Mouse (Mus musculus): ENCODE data around the gene Acp5.

GRCm38 (mm10) chr9:22150946-22151345 is 15.4 kb upstream of the Acp5 start:
- TF ChIP-seq CTCF (IDR thresholded peaks at IDR 0.05; ENCODE audit: insufficient read depth, low read length): no peak
- no peak for TF ChIP-seq POLR2A (IDR thresholded peaks at IDR 0.05; ENCODE audit: borderline replicate concordance, extremely low read depth, low read depth, low read length)
